Mouse (Mus musculus): ENCODE measurements at regions not wholly inside any gene's neighbourhood (a gene's known extent, or its start where the extent isn't known, plus 50 kb on each side); places are given as distances from the start of the nearest gene placed in this dataset.

DNA sequence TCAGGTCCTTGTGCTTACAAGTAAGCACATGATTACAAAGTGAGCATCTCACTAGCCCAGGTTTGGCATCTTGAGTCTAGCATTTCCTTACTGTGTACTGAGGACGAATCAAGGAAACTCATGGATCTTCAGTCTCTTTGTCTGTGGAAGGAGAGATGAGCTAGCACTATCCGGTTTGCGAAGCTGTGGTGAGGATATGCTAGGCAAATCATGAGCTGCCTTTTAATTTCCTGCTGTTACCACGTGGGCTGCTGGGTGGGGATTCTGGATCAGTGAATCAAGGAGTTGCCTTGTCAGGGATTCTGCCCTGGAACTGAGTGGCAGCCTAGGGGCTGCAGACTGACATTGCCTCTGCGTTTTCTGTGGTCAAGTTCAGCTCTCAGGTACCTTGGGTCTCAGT lies 167.3 kb downstream of the 1810013L24Rik start:
- Histone ChIP-seq H3K27me3 (replicated peaks) (no peaks in the 10 kb centered on the region), H3K27ac (ENCODE audit: insufficient read depth, low read depth) (no peak overlapping the region), H3K4me3 (replicated peaks in 1 of 3; ENCODE audit: low read depth in 2 of 3, low read length in 2 of 3, poor library complexity in 1 of 3) (no peak overlapping the region), H3K36me3 (replicated peaks in 1 of 2; ENCODE audit: control insufficient read depth in 1 of 2, insufficient read depth in 1 of 2, low read length in 1 of 2) (no peaks in the 10 kb centered on the region), H3K4me1 (ENCODE audit: control insufficient read depth in 1 of 2, insufficient read depth in 2 of 2) (peaks cover 0 to 8% of the 10 kb centered on the region in 2 experiments; a peak in 2 of 4 replicates), H3K9ac (ENCODE audit: insufficient read depth, low read depth) (no peak overlapping the region), H3K79me2 (replicated peaks; ENCODE audit: control insufficient read depth, extremely low read depth, insufficient read depth, poor library complexity, severe bottlenecking) (no peaks in the 10 kb centered on the region), H3K4me2 (ENCODE audit: insufficient read depth, low read depth, poor library complexity, severe bottlenecking) (no peak overlapping the region), H3K9me3 (replicated peaks; ENCODE audit: low read length) (no peaks in the 10 kb centered on the region)
- no peak for TF ChIP-seq USF1 (IDR thresholded peaks at IDR 0.05; ENCODE audit: low read depth, low read length)
- TF ChIP-seq IRF4 (IDR thresholded peaks at IDR 0.05; ENCODE audit: low read depth, low read length), result no peak
- no peak for TF ChIP-seq MYC (IDR thresholded peaks at IDR 0.05; ENCODE audit: low read depth, low read length)
- TF ChIP-seq CTCF (conservative IDR thresholded peaks at IDR 0.05 in 1 of 2, IDR thresholded peaks at IDR 0.05 in 1 of 2; ENCODE audit: low read depth in 2 of 2, low read length in 2 of 2), result no peak
- TF ChIP-seq ZMIZ1 (IDR thresholded peaks at IDR 0.05; ENCODE audit: low read depth, low read length), result no peak
- TF ChIP-seq E2F4 (IDR thresholded peaks at IDR 0.05; ENCODE audit: insufficient replicate concordance, low read depth, low read length), result no peak
- no peak for TF ChIP-seq ZNF384 (IDR thresholded peaks at IDR 0.05; ENCODE audit: low read depth, low read length)
- no peak for TF ChIP-seq USF2 (conservative IDR thresholded peaks at IDR 0.05; ENCODE audit: low read depth, low read length)
- no peak for TF ChIP-seq PAX5 (IDR thresholded peaks at IDR 0.05; ENCODE audit: low read length)
- no peak for TF ChIP-seq NELFE (IDR thresholded peaks at IDR 0.05; ENCODE audit: low read depth, low read length)
- no peak for TF ChIP-seq ELF1 (IDR thresholded peaks at IDR 0.05; ENCODE audit: low read depth, low read length)
- TF ChIP-seq CHD2 (IDR thresholded peaks at IDR 0.05; ENCODE audit: low read length), result no peak
- TF ChIP-seq UBTF (IDR thresholded peaks at IDR 0.05; ENCODE audit: low read depth, low read length), result no peak
- no peak for TF ChIP-seq JUND (conservative IDR thresholded peaks at IDR 0.05; ENCODE audit: low read depth, low read length)
- TF ChIP-seq RCOR1 (conservative IDR thresholded peaks at IDR 0.05; ENCODE audit: low read depth, low read length), result no peak
- TF ChIP-seq NRF1 (IDR thresholded peaks at IDR 0.05; ENCODE audit: low read depth, low read length), result no peak
- TF ChIP-seq HCFC1 (IDR thresholded peaks at IDR 0.05; ENCODE audit: low read depth, low read length), result no peak
- no peak for TF ChIP-seq POLR2AphosphoS2 (IDR thresholded peaks at IDR 0.05; ENCODE audit: low read depth, low read length)
- TF ChIP-seq SMC3 (IDR thresholded peaks at IDR 0.05; ENCODE audit: low read depth, low read length), result no peak
- no peak for TF ChIP-seq ETS1 (conservative IDR thresholded peaks at IDR 0.05; ENCODE audit: low read depth, low read length)
- dilution Hi-C loops (cut with MboI; ENCODE audit: extremely low pct_ligation_motif_present, extremely low pct_unique_long_range_greater_than_20kb, low sequenced_read_pairs), result no loop called here
- DNase-seq (ENCODE audit: extremely low read depth), result no peak
- in situ Hi-C loops (cut with MboI; ENCODE audit: low pct_ligation_motif_present, low pct_unique_long_range_greater_than_20kb, low sequenced_read_pairs), result no loop called here

DNA sequence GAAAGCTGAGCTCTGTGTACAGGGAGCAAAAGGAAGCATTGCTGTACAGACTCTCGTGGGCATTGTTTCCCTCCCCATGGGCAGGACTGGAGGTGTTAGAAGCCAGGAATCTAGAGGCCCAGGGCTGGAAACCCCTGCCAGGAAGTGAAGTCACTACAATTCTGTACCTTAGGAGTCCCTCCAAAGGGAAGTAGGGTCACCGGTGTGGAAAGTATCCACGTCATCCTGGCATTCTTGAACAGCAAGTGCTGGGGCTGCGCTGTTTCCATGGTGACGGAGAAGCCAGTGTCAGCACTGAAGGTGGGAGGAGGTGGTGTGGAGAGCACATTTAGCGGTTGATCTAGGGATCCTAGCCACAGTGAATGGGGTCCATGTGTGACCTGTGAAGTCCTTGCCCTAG lies 174.1 kb downstream of the 1810013L24Rik start:
- dilution Hi-C loops (cut with MboI; ENCODE audit: extremely low pct_ligation_motif_present, extremely low pct_unique_long_range_greater_than_20kb, low sequenced_read_pairs), result no loop called here
- DNase-seq (ENCODE audit: extremely low read depth), result no peak

More for the DNA sequence above, 174.1 kb downstream of the 1810013L24Rik start:
- Histone ChIP-seq H3K4me2 (ENCODE audit: insufficient read depth, low read depth, poor library complexity, severe bottlenecking) (no peak overlapping the region), H3K9me3 (replicated peaks; ENCODE audit: low read length) (no peaks in the 10 kb centered on the region), H3K79me2 (replicated peaks; ENCODE audit: control insufficient read depth, extremely low read depth, insufficient read depth, poor library complexity, severe bottlenecking) (no peaks in the 10 kb centered on the region), H3K27ac (ENCODE audit: insufficient read depth, low read depth) (no peak overlapping the region), H3K9ac (ENCODE audit: insufficient read depth, low read depth) (no peak overlapping the region), H3K4me1 (ENCODE audit: control insufficient read depth in 1 of 2, insufficient read depth in 2 of 2) (no peaks in the 10 kb centered on the region), H3K4me3 (replicated peaks in 1 of 3; ENCODE audit: low read depth in 2 of 3, low read length in 2 of 3, poor library complexity in 1 of 3) (no peak overlapping the region), H3K36me3 (replicated peaks in 1 of 2; ENCODE audit: control insufficient read depth in 1 of 2, insufficient read depth in 1 of 2, low read length in 1 of 2) (no peaks in the 10 kb centered on the region), H3K27me3 (replicated peaks) (no peaks in the 10 kb centered on the region)
- in situ Hi-C loops (cut with MboI; ENCODE audit: low pct_ligation_motif_present, low pct_unique_long_range_greater_than_20kb, low sequenced_read_pairs), result no loop called here
- no peak for TF ChIP-seq UBTF (IDR thresholded peaks at IDR 0.05; ENCODE audit: low read depth, low read length)
- TF ChIP-seq SIN3A (IDR thresholded peaks at IDR 0.05; ENCODE audit: low read length), result no peak
- TF ChIP-seq POLR2AphosphoS2 (IDR thresholded peaks at IDR 0.05; ENCODE audit: low read depth, low read length), result no peak
- no peak for TF ChIP-seq ZMIZ1 (IDR thresholded peaks at IDR 0.05; ENCODE audit: low read depth, low read length)
- no peak for TF ChIP-seq NRF1 (IDR thresholded peaks at IDR 0.05; ENCODE audit: low read depth, low read length)
- no peak for TF ChIP-seq PAX5 (IDR thresholded peaks at IDR 0.05; ENCODE audit: low read length)
- TF ChIP-seq GABPA (IDR thresholded peaks at IDR 0.05; ENCODE audit: insufficient replicate concordance, low read depth, low read length), result no peak
- TF ChIP-seq ZNF384 (IDR thresholded peaks at IDR 0.05; ENCODE audit: low read depth, low read length), result no peak
- no peak for TF ChIP-seq MAZ (IDR thresholded peaks at IDR 0.05; ENCODE audit: low read depth, low read length)
- no peak for TF ChIP-seq ELF1 (IDR thresholded peaks at IDR 0.05; ENCODE audit: low read depth, low read length)
- TF ChIP-seq MAFK (IDR thresholded peaks at IDR 0.05; ENCODE audit: insufficient replicate concordance, low read length), result no peak
- TF ChIP-seq CHD2 (IDR thresholded peaks at IDR 0.05; ENCODE audit: low read length), result no peak
- no peak for TF ChIP-seq NELFE (IDR thresholded peaks at IDR 0.05; ENCODE audit: low read depth, low read length)
- TF ChIP-seq TCF12 (IDR thresholded peaks at IDR 0.05; ENCODE audit: low read depth, low read length), result no peak
- TF ChIP-seq CHD1 (IDR thresholded peaks at IDR 0.05; ENCODE audit: low read depth, low read length), result no peak
- TF ChIP-seq MEF2A (IDR thresholded peaks at IDR 0.05; ENCODE audit: borderline replicate concordance, low read depth, low read length), result no peak
- no peak for TF ChIP-seq KAT2A (IDR thresholded peaks at IDR 0.05; ENCODE audit: insufficient replicate concordance, low read length)
- TF ChIP-seq SMC3 (IDR thresholded peaks at IDR 0.05; ENCODE audit: low read depth, low read length), result no peak

All from CH12.LX (cell line).